Mouse (Mus musculus): ENCODE measurements around the gene Dedd2. TPM values are rescaled to one million over a fixed set of nuclear protein-coding genes. Genes with fewer than 3 reads are reported as not detected.

Gene Dedd2
- polyA plus RNA-seq, 2 experiments = 9.4 to 11.1 TPM

GRCm38 (mm10) chr7:25172669-25173068 lies 47.7 kb downstream of the Dedd2 start:
- Histone ChIP-seq H3K36me3 (ENCODE audit: control insufficient read depth, insufficient read depth, low read length) (no peaks in the 10 kb centered on the region), H3K9ac (ENCODE audit: low read depth, low read length, severe bottlenecking) (no peak overlapping the region), H3K27me3 (ENCODE audit: control insufficient read depth, insufficient read depth, low read length) (peaks cover 15% of the 10 kb centered on the region), H3K9me3 (ENCODE audit: control insufficient read depth, low read length) (no peaks in the 10 kb centered on the region), H3K27ac (replicated peaks; ENCODE audit: low read depth, low read length) (no peak overlapping the region), H3K4me2 (replicated peaks; ENCODE audit: low read depth, low read length, severe bottlenecking) (no peak overlapping the region), H3K4me3 (replicated peaks; ENCODE audit: low read length) (no peak overlapping the region), H3K4me1 (ENCODE audit: control insufficient read depth, insufficient read depth, low read length) (no peaks in the 10 kb centered on the region)
- DNase-seq (ENCODE audit: low spot score) = no peak
- TF ChIP-seq POLR2A (IDR thresholded peaks at IDR 0.05; ENCODE audit: borderline replicate concordance, extremely low read depth, insufficient read depth, insufficient read length) = no peak
- 27% methylated on average over 5 of the region's 5 CpGs for WGBS
- no peak for ATAC-seq (ENCODE audit: low FRiP score, low read depth)

DNA sequence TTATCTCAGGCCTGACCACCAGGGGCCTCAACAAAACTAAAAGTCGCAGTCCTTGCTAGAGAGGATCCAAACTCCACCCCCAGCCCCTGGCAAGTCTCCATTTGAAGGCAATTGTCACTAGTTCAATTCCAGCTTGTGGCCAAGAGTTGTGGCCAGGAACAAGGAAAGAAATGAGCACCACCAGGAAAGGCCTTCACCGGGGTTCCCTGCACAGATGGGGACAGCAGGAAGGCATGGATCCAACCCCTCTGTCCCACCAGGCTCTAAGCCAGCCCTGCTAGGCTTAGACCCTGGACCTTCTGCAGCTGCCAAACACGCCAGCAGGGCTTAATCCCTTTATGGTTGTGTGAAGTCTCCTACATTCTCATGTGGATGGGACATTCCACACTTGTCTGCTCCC lies 49.8 kb downstream of the Dedd2 start:
- 21% methylated on average over 3 of the region's 3 CpGs for WGBS

DNA sequence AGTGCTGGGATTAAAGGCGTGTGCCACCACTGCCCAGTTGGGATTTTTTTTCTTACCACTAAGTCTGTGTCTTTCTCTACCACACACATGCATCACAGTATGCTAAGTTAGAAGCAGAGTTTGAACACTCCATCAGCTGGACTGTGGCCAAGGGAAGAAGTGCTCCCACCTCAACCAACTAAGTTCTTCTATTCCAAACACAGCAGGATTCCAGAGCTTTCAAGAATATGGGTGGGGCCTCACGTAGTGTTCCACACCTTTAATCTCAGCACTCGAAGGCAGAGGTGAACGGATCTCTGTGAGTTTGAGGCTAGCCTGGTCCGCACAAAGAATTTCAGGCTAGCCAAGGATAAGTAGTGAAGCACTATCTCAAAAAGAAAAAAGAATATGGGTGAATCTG lies 54.3 kb downstream of the Dedd2 start:
- no peak overlapping the region for H3K27ac ChIP-seq (replicated peaks; ENCODE audit: low read depth, low read length)
- H3K4me1 ChIP-seq (ENCODE audit: control insufficient read depth, insufficient read depth, low read length) = no peaks in the 10 kb centered on the region
- no peak overlapping the region for H3K4me2 ChIP-seq (replicated peaks; ENCODE audit: low read depth, low read length, severe bottlenecking)
- no peaks in the 10 kb centered on the region for H3K27me3 ChIP-seq (ENCODE audit: control insufficient read depth, insufficient read depth, low read length)
- DNase-seq (ENCODE audit: low spot score) (no peak), ATAC-seq (ENCODE audit: low FRiP score, low read depth) (no peak)
- H3K4me3 ChIP-seq (replicated peaks; ENCODE audit: low read length) = no peak overlapping the region
- no peak overlapping the region for H3K9ac ChIP-seq (ENCODE audit: low read depth, low read length, severe bottlenecking)
- no peaks in the 10 kb centered on the region for H3K36me3 ChIP-seq (ENCODE audit: control insufficient read depth, insufficient read depth, low read length)
- no peak for TF ChIP-seq POLR2A (IDR thresholded peaks at IDR 0.05; ENCODE audit: borderline replicate concordance, extremely low read depth, insufficient read depth, insufficient read length)
- WGBS = 83% methylated on average over 5 of the region's 5 CpGs
- H3K9me3 ChIP-seq (ENCODE audit: control insufficient read depth, low read length) = no peaks in the 10 kb centered on the region

More for the DNA sequence above, 49.8 kb downstream of the Dedd2 start:
- H3K4me1 ChIP-seq (ENCODE audit: control insufficient read depth, insufficient read depth, low read length) = no peaks in the 10 kb centered on the region
- no peaks in the 10 kb centered on the region for H3K27me3 ChIP-seq (ENCODE audit: control insufficient read depth, insufficient read depth, low read length)
- ATAC-seq (ENCODE audit: low FRiP score, low read depth) (no peak), DNase-seq (ENCODE audit: low spot score) (no peak)
- H3K27ac ChIP-seq (replicated peaks; ENCODE audit: low read depth, low read length) = no peak overlapping the region
- H3K9me3 ChIP-seq (ENCODE audit: control insufficient read depth, low read length) = no peaks in the 10 kb centered on the region
- H3K4me2 ChIP-seq (replicated peaks; ENCODE audit: low read depth, low read length, severe bottlenecking) = no peak overlapping the region
- H3K9ac ChIP-seq (ENCODE audit: low read depth, low read length, severe bottlenecking) = no peak overlapping the region
- no peak overlapping the region for H3K4me3 ChIP-seq (replicated peaks; ENCODE audit: low read length)
- no peak for TF ChIP-seq POLR2A (IDR thresholded peaks at IDR 0.05; ENCODE audit: borderline replicate concordance, extremely low read depth, insufficient read depth, insufficient read length)
- no peaks in the 10 kb centered on the region for H3K36me3 ChIP-seq (ENCODE audit: control insufficient read depth, insufficient read depth, low read length)

DNA sequence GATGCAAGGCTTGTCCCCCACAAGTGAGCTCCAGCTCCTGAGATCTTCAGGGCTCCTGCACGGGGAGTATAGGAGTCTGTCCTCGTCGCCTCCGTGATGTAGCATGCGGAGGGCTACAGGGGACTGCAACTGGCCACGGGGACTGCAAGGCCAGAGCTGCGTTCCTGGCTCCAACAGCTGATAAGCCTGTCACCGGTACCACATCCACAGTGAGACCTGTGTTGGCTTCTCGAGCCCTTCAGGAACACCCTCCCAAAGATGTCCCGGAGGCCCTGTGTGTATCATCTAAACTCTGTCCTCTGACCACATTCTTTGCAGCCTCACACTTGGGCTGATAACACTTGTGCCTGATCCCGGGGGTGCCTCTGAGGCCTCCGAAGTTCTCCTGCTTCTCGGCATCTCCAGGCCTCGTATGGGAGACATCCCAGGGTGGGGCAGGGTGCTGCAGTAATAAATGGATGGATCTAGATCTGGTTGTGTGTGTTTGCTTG lies 64.2 kb downstream of the Dedd2 start:
- Histone ChIP-seq H3K9ac (ENCODE audit: low read depth, low read length, severe bottlenecking) (no peak overlapping the region), H3K9me3 (ENCODE audit: control insufficient read depth, low read length) (no peaks in the 10 kb centered on the region), H3K27me3 (ENCODE audit: control insufficient read depth, insufficient read depth, low read length) (no peaks in the 10 kb centered on the region), H3K27ac (replicated peaks; ENCODE audit: low read depth, low read length) (no peak overlapping the region), H3K36me3 (ENCODE audit: control insufficient read depth, insufficient read depth, low read length) (no peaks in the 10 kb centered on the region), H3K4me1 (ENCODE audit: control insufficient read depth, insufficient read depth, low read length) (peaks cover 47% of the 10 kb centered on the region), H3K4me3 (replicated peaks; ENCODE audit: low read length) (no peak overlapping the region), H3K4me2 (replicated peaks; ENCODE audit: low read depth, low read length, severe bottlenecking) (no peak overlapping the region)
- no peak for ATAC-seq (ENCODE audit: low FRiP score, low read depth)
- DNase-seq (ENCODE audit: low spot score) = no peak
- 30% methylated on average over 14 of the region's 14 CpGs for WGBS
- no peak for TF ChIP-seq POLR2A (IDR thresholded peaks at IDR 0.05; ENCODE audit: borderline replicate concordance, extremely low read depth, insufficient read depth, insufficient read length)

GRCm38 (mm10) chr7:25155469-25156157 lies 64.8 kb downstream of the Dedd2 start:
- Histone ChIP-seq H3K9ac (ENCODE audit: low read depth, low read length, severe bottlenecking) (no peak overlapping the region; the same call in 1 of the 2 replicates), H3K4me2 (replicated peaks; ENCODE audit: low read depth, low read length, severe bottlenecking) (peak overlapping the region; percentile 30; the same call in 1 of the 2 replicates), H3K27ac (replicated peaks; ENCODE audit: low read depth, low read length) (no peak overlapping the region), H3K27me3 (ENCODE audit: control insufficient read depth, insufficient read depth, low read length) (no peaks in the 10 kb centered on the region), H3K36me3 (ENCODE audit: control insufficient read depth, insufficient read depth, low read length) (no peaks in the 10 kb centered on the region), H3K4me3 (replicated peaks; ENCODE audit: low read length) (no peak overlapping the region), H3K4me1 (ENCODE audit: control insufficient read depth, insufficient read depth, low read length) (peaks cover 53% of the 10 kb centered on the region), H3K9me3 (ENCODE audit: control insufficient read depth, low read length) (no peaks in the 10 kb centered on the region)
- no peak for ATAC-seq (ENCODE audit: low FRiP score, low read depth)
- WGBS = 8% methylated on average over 17 of the region's 17 CpGs
- TF ChIP-seq POLR2A (IDR thresholded peaks at IDR 0.05; ENCODE audit: borderline replicate concordance, extremely low read depth, insufficient read depth, insufficient read length) = no peak
- DNase-seq (ENCODE audit: low spot score) = no peak

All from limb, embryonic 14.5 days (tissue).